Mouse (Mus musculus): ENCODE results near the gene Rtn4r.
"Not testable (repeated sequence)": the region's sequence is repeated elsewhere in the genome, so short reads cannot be mapped to it uniquely, and the experiment has no call there.

The Rtn4r gene

GRCm38 (mm10) chr16:18195561-18195960 lies 68.1 kb downstream of the Rtn4r start:
- DNase-seq = not testable (repeated sequence)

DNA sequence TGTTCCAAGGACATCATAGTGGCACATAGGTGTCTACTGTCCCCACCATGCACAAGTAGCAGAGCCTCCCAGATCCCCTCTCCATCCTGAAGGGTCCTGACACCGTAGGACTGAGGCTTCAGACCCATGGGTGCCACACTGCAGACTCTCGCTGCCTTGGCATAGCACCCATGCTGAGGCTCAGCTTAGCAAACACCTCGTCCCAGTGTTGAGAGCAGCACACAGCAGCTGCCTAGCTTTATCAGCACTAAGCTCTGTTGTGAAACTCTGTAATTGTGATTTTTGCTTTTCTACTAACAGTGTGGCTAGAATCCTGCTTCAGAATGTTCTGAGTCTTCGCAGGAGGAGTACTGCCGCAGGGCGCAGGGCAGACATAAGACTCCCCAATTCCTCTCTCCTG lies 70.4 kb downstream of the Rtn4r start:
- no peak for DNase-seq

DNA sequence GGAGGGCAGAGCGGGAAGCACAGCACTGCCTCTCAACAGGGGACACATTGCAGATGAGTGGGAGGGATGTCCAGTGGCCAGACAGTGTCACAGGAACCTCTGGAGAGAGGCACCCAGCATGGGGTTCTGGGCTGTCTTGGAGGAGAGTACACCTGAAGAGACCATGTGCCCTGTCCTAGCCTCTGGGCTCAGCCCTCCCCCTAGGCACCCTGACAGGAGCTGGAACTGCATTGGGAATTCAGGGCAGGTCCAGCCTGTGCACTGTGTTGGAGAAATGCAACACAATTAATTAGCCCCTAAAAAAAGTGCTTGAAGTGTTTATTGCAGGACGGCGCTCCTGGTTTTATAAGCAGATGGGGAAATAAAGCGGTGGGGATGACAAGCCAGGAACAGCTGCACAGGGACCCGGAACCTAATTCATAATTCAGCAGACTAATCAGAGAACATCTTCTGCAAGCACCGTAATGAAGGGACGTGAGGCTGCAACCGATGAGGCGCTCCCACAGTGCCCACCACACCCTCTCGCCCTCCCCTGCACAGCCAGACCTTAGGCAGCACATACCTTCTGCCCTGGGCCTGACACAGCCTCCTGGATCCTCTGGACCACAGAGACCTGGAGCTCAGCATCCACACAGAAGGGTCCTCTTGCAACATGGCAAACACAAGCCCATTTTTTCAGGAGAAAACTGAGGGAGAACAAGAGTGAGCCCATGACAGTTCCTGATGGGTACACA lies 71.1 kb downstream of the Rtn4r start:
- DNase-seq = no peak

DNA sequence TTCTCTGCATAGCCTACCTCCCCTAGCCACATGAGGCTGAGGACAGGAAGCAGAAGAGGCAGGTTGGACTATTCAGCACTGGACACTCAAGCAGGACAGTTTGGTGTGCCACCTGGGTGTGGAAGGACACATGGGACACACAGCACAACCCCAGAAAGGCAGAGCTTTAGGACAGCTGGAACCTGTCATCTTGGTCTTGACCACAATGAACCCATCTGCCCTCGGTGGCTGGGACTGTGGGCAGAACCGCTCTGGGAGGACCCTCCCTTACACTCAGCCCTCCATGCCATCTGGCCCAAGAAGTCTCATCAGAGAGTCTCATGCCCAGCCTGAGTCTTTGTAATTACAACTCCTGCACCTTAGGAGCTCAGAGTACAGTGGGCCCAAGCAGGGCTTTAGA lies 72.6 kb downstream of the Rtn4r start:
- DNase-seq = no peak

DNA sequence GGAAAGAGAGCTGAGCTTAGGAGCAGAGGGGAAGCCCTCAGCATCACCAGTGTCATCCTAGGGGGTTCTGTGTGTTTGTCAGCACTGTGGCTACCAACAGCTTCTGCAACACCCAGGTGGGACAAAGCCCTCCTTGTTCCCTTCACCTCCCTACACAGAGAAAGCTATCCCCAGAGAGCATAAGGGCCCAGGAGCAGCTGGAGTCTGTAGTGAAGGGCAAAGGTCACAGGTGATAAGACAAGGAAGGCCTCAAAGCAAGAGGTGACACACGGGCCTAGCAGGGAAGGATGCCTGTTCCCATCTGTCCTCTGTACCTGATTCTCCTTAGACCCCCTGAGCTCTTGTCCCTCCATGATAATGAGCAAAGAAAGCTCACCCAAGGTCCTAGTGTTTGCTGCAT lies 74.2 kb downstream of the Rtn4r start:
- DNase-seq = no peak

All from kidney, postnatal 4 days (tissue).